Mouse (Mus musculus): Measurements from ENCODE around the gene Gpx5.

The Gpx5 gene

DNA sequence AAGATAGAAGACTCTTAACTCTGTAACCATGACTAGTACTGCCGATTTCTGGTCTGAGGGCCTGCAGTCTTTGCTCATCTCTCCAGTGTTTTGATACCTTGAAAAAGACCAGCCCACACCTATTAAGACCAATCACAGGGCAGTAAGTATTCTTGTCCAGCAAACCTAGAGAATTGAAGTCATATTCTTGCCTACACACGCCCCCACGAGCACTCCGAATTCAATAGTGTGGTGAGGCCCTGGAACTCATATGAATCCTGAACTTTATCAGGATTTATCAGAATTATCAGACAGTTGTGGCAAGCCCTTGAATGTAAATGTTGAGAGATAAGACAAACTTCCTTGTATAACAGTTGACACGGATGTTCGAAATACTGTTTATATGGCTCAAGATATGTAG, at the start of gene Gpx5:
Gene Gpx5, minus strand, starts transcription at position 101 of the 400 bp plus-strand sequence.
- no peak for DNase-seq (ENCODE audit: low read depth)

DNA sequence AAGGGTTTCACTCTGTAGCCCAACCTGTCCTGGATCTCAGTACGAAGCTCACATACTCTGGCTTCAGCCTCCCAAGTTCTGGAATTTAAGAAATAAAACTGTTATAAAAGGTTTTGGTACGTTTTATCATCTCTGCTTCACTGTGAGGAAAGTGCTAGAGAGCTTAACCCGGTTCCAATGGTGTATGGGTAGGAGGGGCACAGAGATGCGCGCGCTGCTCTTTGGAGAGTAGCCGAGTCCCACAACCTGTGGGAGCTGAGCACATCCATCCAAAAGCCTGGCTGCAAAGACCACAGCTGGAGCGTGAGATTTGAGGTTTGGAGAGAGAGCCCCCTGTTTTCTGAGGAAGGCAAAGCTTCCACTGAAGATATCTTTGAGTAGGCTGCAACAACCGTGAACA, 34.9 kb upstream of the Gpx5 start:
- no peak for DNase-seq (ENCODE audit: low read depth)

DNA sequence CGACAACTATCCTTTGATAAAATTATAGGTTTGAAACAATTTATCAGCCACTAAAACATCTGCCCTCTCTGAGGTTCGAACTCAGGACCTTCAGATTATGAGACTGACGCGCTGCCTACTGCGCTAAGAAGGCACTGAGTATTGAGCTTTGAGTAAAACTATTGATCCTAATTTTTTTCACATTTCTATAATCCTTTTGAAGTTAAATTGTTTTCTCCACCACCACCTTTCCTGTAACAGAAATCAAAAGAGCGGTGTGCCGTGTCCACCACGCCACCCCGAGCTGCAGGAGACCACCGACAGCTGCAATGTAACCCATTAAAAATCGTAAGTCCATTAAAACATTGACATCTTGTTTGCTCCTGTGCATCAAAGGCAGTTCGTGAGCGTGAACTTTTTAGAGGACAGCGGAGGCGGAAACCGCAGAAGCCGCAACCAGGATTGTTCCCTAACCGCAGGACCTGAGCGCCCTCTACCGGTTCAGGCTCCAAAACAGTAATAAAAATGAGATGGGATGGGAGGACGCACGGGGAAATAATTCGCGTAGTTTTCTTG, 34.2 kb upstream of the Gpx5 start:
- peak; percentile 45 for DNase-seq (ENCODE audit: low read depth)

DNA sequence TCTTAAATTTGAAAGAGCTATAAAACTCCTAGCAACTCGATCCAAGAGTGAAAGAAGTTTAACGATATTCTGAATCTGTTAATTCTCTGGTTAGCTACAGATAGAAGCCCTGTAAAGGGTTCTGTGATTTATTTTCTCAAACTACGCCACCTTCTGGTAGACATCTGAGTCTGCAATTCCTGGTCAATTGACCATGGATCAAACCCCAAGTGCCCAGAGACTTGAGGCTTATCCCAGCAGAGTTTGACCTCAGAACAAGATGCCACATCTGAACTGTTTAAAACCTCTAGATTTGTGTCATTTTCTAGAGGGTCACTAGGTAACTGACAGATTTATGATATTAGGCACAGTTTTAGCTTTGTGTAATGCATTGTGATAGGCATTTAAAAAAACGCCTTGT, 33.7 kb upstream of the Gpx5 start:
- peak; percentile 9 for DNase-seq (ENCODE audit: low read depth)

DNA sequence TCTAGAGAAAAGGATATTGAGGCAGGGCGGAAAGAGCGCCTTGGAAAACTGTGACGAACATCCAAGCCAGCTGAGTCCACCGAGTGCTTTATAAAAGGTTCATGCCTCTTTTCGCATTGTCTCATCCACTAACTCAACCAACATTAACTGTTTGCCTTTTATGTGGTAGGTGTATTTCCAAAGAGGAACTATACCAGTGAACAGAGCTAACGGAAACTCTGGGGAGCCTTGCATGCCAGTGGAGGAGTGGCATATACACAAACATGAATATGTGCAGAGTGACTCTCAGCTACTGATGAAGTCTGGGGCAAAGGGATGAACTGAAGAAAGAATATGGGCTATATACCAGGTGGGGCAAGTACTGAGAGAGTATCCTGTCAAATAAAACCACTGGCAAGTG, 30.9 kb upstream of the Gpx5 start:
- DNase-seq (ENCODE audit: low read depth) = no peak

DNA sequence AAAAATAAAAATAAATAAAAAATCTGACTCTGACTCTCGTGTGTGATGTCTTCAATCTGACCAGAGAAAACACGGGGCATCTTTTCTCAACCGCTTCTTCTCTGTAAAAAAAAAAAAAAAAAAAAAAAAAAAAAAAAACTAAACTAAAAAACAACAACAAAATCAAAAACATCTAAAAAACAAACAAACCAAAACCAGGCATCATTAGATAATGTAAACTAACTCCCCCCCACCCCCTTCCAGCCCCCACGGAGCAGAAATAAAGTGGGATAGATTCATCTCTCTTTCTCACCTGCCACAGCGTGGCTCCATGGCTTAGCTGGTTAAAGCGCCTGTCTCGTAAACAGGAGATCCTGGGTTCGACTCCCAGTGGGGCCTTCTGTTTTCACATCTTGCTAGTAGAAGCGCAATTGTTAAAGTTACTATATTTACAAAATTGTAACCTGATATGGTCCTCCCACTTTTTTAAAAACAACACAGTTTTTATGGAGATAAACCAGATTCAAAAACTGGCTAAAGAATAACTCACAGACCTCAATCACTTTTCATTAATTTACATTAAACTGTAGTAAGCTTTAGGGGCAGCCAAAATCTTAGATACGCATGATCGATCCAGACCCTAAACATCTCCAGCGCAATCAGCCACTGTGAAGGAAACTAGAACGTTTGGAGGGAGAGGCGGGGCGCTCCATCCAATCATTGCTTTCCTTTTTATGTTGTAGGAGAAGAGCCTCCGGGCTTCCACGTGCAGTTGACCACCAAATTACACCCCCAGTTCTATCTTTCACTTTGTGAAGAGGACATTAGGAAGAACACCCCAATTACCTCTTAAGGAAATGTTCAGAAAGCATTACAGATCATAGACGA, 30.2 kb upstream of the Gpx5 start:
- peak; percentile 10 for DNase-seq (ENCODE audit: low read depth)

DNA sequence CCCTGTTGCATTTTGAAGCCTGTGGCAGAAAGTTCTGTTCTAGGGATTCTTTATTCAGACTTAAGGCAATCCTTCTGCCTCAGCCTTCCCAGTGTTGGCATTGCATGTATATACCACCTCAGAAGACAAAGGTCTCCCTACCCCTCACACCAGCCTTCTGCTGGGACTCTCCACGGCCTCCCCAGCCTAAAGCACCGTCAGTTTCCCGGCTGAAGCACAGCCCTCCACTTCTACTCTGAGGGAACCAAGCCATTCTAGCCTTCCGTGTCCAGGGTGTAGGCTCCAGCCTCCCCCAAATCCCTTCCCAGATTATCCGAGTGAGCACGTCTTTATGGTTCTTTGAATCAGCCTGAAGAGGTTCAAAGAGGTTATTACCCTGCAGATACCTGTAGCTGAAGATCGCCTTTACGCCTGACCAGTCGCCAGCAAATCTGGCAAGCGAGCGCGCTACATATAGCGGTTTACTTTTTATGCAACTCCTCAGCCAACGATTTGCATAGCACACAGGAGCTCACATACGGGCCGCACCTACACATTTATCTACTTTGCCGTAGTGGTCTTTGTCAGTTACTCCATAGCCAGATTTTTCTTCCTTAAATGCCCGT, 29.5 kb upstream of the Gpx5 start:
- DNase-seq (ENCODE audit: low read depth) = no peak

DNA sequence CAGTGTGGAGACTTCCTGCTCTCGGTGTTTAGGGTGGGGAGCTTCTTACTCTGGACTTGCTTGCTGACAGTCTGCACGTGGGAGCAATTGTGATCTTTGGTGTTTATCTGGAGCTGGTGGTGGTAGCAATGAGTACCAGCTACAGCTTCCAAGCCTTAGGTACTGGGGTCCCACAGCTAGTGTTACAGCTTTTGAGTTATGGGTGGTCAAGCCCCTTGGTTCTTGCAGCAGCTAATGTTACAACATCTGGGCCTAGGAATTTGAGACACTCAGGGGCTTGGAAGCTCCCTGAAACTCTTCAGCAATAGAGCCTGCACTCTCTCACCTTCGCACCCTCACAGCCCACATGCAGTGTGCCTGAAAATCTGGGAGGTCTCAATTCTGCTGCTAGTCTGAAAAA, 27.7 kb upstream of the Gpx5 start:
- no peak for DNase-seq (ENCODE audit: low read depth)

DNA sequence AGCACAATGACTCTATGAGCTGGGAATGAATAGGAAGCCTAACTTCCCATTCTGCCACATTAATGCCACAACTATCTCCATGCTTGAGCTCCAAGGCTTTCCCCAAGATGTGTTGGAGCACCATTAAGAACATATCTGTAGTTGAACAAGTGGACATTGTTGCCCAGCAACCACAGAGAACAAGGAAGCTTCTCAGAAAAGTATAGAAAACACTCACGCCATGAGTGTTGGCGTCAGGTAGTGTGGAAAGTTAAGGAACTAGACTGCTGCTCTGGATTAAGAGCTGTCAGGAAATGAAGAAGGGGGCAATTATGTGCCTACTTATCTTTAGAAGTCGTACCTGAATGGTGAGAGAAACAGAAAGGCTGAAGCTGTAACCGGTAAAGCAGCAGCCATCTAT, 21.4 kb upstream of the Gpx5 start:
- no peak for DNase-seq (ENCODE audit: low read depth)

DNA sequence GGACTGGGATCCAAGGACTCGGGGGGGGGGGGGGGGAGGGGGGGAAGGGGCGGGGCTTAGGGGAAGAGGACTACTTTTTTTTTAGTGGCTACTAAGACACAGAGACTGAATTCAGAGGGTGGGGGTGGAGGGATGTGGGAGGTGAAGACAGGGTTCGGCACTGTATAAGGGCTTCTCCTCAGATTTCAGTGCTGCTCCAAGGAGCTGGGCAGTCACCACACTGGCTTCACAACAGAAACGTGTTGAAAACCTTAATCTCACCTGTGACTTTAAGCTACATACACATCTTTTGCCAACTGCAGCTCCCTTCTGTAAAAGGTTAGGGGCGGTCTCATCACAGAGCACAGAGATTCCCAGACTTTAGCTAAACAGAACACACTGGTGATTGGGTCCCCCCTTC, 20.3 kb upstream of the Gpx5 start:
- DNase-seq (ENCODE audit: low read depth) = no peak

DNA sequence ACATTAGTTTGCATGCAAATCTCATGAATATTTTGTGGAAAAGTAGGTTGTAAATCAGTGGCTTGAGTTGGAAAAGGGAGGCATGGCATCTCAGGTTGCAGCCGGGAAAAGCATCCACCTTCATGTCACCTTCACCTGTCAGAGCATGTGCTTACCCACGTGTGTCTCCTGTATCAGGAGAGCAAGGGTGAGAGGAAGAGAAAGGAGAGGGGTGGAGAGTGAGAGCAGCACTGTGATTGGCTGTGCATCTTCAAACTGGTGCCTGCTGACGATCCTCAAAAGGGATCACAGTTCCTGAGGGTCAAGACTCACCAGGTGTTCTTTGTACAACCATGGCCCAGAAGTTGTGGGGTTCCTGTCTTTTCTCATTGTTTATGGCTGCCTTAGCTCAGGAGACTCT, 19.4 kb upstream of the Gpx5 start, which contains the start of gene Gpx6:
Gene Gpx6, plus strand, starts transcription at position 200 of the 400 bp plus-strand sequence.
- DNase-seq (ENCODE audit: low read depth) = no peak

DNA sequence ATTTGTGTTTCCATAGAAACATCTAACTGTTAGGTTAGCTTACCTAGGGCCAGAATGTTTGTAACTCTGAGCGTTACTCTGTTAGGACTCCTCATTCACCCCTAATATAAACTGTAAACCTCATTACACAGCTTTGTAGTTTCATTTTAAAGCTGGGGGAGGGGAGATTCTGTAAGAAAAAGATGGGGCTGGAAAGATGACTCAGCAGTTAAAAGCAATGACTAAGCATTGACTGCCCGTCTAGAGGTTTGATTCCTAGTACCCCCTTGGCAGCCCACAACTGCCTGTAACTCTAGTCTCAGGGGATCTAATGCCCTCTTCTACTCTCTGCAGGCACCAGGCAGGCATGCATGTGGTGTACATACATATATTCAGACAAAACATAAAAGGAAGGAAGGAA, 17.3 kb upstream of the Gpx5 start:
- no peak for DNase-seq (ENCODE audit: low read depth)

DNA sequence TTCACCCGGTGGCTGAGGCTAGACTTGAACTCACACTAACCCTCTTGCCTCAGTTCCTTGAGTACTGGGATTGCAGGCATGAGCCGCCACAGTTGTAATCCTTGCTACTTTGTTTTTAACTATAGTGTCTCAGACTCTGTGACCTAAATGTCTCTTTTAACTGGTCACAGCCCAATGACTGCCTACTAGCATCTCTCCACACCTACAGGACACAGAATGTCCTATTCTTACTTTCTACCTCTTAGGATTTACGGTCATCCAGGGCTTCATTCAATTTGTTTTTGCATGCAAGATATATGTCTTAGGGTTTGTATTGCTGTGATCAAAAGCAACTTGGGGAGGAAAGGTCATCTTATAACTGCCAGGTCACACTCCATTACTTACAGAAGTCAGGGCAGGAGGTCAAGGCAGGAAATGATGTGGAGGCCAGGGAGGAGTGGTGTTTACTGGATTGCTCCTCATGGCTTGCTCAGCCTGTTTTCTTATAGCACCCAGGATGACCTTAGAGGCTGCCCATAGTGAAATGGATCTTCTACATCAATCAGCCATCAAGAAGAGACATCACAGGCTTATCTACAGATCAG, 12.0 kb upstream of the Gpx5 start:
- DNase-seq (ENCODE audit: low read depth) = no peak

DNA sequence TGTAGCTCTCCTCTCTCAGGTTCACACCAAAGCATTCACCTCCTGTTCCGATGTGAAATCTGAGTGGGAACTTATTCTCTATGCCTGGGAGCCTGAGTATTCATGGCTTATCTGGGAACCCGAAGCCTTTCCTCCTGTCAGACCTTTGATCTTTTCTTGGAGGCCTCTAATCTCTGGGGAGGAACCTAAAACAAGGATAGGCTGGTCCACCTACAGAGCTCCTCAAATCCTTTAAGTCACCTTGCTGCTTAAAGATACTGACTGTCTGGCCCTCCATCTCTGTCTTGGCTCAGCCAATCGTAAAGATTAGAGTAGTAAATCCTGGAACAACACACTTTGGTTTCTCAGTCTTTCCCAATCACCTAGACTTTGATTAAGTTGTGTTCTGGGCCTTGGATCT, 6.0 kb upstream of the Gpx5 start:
- DNase-seq (ENCODE audit: low read depth) = no peak

DNA sequence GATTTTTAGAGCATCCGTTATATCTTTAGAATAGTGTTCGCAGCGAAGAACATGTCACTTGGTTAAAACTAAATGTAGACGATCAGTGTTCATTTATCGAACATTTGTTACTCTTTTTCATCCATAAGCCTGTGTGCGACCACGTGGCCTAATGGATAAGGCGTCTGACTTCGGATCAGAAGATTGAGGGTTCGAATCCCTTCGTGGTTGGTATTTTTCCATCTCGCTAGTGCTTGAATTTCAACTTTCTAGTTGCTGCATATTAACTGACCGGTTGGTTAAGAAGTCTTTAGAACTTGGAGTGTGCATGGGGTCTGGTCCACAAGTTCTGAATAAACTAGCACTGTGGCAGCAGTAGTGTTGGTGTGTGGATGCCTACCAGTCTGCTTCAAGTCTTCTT, 13.0 kb downstream of the Gpx5 start:
- peak; percentile 79 for DNase-seq (ENCODE audit: low read depth)

DNA sequence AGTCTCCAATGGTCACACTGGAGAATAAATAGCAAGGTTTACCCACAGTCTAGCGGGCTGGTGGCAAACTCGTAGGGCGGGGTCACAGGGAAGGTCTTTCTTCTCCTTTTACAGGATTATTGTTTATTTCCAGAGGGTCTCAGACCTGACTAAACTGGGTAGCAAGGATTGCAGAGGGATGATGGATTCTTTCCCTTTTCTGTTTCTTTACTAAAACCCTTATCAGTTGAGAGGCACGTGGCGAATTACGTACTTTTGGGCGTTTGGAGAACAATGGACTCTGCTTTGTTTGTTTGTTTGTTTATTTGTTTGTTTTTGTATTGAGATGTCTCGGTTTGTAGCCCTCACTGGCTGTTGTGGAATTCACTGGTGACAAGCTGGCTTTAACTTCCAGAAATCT, 13.5 kb downstream of the Gpx5 start:
- no peak for DNase-seq (ENCODE audit: low read depth)

DNA sequence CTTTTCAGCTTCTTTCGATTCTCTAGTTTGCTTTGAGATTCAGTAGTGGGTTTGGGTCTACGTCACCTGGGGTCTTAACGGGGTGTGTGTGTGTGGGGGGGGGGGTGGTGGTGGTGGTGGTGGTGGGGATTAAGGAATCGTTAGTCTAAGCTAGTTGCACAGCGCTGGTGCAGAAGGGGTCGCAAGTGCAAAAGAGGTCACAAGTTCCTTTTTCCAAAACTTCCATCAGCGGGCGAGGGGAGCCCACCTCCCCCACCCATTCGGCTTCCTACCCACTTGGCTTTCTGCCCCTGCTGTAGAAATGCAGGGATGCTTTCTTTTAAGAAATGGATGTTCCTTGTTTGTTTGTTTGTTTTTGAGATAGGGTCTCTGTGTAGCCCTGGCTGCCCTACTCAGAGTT, 16.0 kb downstream of the Gpx5 start:
- no peak for DNase-seq (ENCODE audit: low read depth)

DNA sequence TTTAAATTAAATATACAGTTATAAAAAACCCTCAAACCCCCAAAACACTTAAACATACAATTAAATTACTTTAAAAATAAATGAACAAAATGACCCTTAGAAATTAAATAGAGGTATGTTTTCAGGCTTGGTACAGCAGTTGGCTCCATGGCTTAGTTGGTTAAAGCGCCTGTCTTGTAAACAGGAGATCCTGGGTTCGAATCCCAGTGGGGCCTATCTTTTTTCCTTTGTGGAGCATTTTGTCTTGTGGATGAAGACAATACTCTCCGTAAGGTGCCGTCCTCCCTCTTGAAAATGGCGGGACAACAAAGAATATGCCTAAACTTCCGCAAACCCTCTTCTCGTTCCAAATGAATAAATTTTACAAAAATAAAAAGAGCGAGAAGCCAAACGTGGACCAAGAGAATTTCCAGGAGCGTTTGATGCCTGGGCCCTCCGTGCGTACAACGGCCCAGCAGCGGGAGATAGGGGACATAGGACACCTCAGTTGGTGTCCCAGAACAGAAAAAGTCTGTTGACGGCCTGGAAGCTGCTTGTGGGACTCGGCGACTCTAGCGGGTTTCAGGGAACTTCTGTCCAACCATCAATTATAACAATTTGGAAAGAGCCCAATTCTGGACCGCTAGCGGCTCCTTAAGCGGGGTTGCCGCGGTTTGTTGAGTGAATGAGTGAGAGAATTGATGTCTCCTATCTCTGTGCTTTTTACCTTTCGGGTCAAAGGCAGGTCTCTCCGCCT, 16.5 kb downstream of the Gpx5 start:
- DNase-seq (ENCODE audit: low read depth) = no peak

DNA sequence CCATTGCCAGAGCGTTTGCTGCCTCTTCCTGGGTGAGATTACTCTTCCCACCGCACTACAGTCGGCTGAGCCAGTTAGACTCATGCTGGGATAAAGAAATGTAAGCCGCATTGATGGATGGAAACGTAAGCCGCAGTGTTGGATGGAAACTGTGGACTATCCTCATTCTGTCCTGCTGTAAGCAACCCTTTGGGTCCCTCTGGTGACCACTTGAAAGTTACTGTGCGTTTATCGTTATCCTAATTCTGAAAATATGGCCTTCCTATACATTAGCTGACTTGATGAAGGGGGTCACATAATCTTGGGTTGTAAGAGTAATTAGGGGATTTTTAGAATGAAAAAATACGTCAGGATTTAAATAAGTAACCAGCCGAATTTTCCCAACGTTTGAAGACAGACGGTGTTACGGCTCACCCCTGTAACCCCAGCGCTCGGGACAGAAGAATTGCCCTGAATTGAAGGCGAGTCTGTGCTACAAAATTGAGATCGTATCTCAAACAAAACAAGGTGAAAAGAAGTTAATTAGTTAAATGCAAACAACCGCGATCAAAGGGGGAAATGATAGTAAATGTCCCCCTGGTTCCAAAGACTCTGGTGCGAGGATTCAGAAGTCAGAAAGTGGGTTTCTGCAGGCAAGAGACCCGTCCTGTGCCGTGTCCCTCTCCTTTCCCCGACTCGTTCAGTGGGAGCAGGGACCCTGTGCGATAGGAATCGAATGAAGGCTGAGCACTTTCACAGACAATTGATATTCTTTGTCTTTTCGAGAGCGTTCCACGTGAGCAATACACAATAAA, 17.3 kb downstream of the Gpx5 start:
- DNase-seq (ENCODE audit: low read depth) = no peak

DNA sequence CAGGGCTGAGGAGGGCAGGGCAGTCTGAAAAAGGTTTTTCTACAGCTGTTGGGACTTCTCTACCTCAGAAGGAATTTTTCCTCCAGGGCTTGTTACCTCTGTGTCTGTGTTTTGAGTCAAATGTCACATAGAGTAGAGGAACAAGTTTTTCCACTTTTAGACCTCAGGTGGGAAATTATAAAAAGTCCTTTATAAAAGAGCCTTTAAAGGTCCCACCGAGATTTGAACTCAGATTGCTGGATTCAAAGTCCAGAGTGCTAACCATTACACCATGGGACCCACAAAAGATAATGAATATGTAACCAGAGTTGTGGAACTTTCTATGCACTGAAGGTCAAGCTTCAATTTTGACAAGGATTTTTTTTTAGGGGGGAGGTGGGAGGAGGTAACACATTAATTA, 24.3 kb downstream of the Gpx5 start:
- DNase-seq (ENCODE audit: low read depth) = no peak

DNA sequence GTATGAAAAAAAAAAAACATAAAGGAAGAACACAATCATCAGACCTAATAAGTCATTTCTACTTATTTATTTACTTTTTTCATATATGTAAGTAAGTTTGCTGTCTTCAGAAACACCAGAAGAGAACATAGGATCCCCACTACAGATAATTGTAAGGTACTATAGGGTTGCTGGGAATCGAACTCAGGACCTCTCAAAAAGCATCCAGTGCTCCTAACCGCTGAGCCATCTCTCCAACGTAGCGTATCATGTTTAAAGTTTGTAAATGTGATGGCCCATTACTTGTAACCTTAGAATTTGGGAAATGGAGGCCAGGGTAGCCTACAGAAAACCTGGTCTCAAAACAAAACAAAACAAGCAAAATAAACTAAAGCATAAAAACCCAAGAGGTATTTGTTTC, 25.0 kb downstream of the Gpx5 start:
- DNase-seq (ENCODE audit: low read depth) = no peak

DNA sequence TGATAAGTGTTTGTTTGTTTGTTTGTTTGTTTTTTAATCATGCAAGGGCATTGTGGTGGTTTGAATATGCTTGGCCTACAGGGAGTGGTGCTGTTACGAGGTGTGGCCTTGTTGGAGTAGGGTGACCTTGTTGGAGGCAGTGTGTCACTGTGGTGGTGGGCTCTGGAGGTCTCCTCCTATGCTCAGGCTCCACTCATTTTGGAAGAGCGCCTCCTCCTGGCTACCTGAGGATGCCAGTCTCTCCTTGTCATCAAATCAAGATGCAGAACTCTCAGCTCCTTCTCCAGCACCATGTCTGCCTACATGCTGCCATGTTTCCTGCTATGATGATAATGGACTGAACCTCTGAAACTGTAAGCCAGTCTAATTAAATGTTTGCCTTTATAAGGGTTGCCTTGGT, 26.8 kb downstream of the Gpx5 start:
- no peak for DNase-seq (ENCODE audit: low read depth)
